Mouse (Mus musculus) myocyte (in vitro differentiated cells): ENCODE measurements at regions not wholly inside any gene's neighbourhood (a gene's known extent, or its start where the extent isn't known, plus 50 kb on each side); places are given as distances from the start of the nearest gene placed in this dataset.

ENCODE experiments used
- H3K27me3 ChIP-seq: one replicate; pipeline ENCODE4 v1.6.1; 2011; ENCODE audit not compliant: control insufficient read depth, insufficient read depth, insufficient read length
- H3K36me3 ChIP-seq: one replicate; pipeline ENCODE4 v1.6.1; 2011; ENCODE audit not compliant: control insufficient read depth, insufficient read depth
- H3K4me2 ChIP-seq: one replicate; pipeline ENCODE4 v1.6.1; 2011; ENCODE audit warnings: low read depth, control low read depth
- H3K4me3 ChIP-seq: one replicate; pipeline ENCODE4 v1.5.1; 2011; ENCODE audit warnings: mild to moderate bottlenecking, control low read depth, moderate library complexity
- H3K79me2 ChIP-seq: one replicate; pipeline ENCODE4 v1.6.1; 2011; ENCODE audit not compliant: control insufficient read depth, insufficient read depth
- H3ac ChIP-seq: one replicate; pipeline ENCODE4 v1.6.1; 2011; ENCODE audit not compliant: control insufficient read depth, insufficient read length
- CEBPB ChIP-seq: IDR thresholded peaks from 2 replicates; pipeline ENCODE4 v1.6.1; 2011; ENCODE audit warnings: mild to moderate bottlenecking, moderate library complexity; ENCODE audit not compliant: poor library complexity, insufficient read depth, severe bottlenecking
- E2F4 ChIP-seq: IDR thresholded peaks from one replicate; pipeline ENCODE4 v1.6.1; 2011; ENCODE audit warnings: mild to moderate bottlenecking, control low read depth, moderate library complexity; ENCODE audit not compliant: insufficient read depth
- MAX ChIP-seq: IDR thresholded peaks from one replicate; pipeline ENCODE4 v1.6.1; 2011; ENCODE audit warnings: low read depth, mild to moderate bottlenecking, control low read depth
- MYOD1 ChIP-seq, 3 experiments: IDR thresholded peaks; one replicate each; pipeline ENCODE4 v1.6.1; 2011; ENCODE audit warnings: control low read depth in 2 of 3, low read depth in 2 of 3, mild to moderate bottlenecking in 2 of 3, moderate library complexity in 1 of 3; ENCODE audit not compliant: insufficient read length in 2 of 3, control insufficient read depth in 1 of 3
- MYOG ChIP-seq, 3 experiments: IDR thresholded peaks; one replicate each; pipeline ENCODE4 v1.6.1; 2011; ENCODE audit warnings: control low read depth in 2 of 3, low read depth in 2 of 3, mild to moderate bottlenecking in 2 of 3; ENCODE audit not compliant: insufficient read length in 2 of 3, control insufficient read depth in 1 of 3, insufficient read depth in 1 of 3
- POLR2A ChIP-seq: IDR thresholded peaks from one replicate; pipeline ENCODE4 v1.6.1; 2011; ENCODE audit warnings: low read depth, mild to moderate bottlenecking, control low read depth, moderate library complexity; ENCODE audit not compliant: insufficient read length
- POLR2AphosphoS2 ChIP-seq: IDR thresholded peaks from one replicate; pipeline ENCODE4 v1.6.1; 2011; ENCODE audit warnings: low read depth, control low read depth; ENCODE audit not compliant: insufficient read length
- REST ChIP-seq: IDR thresholded peaks from one replicate; pipeline ENCODE4 v1.6.1; 2011; ENCODE audit warnings: mild to moderate bottlenecking, control low read depth, moderate library complexity; ENCODE audit not compliant: insufficient read depth, insufficient read length
- SRF ChIP-seq: IDR thresholded peaks from one replicate; pipeline ENCODE4 v1.6.1; 2011; ENCODE audit warnings: low read depth; ENCODE audit not compliant: control insufficient read depth, insufficient read length
- TCF12 ChIP-seq: IDR thresholded peaks from one replicate; pipeline ENCODE4 v1.6.1; 2011; ENCODE audit warnings: mild to moderate bottlenecking, control low read depth; ENCODE audit not compliant: poor library complexity, insufficient read depth, severe bottlenecking
- TCF3 ChIP-seq: IDR thresholded peaks from one replicate; pipeline ENCODE4 v1.6.1; 2011; ENCODE audit warnings: low read depth, control low read depth; ENCODE audit not compliant: insufficient read length
- USF1 ChIP-seq: IDR thresholded peaks from one replicate; pipeline ENCODE4 v1.6.1; 2011; ENCODE audit warnings: low read depth, mild to moderate bottlenecking, control low read depth, moderate library complexity

DNA sequence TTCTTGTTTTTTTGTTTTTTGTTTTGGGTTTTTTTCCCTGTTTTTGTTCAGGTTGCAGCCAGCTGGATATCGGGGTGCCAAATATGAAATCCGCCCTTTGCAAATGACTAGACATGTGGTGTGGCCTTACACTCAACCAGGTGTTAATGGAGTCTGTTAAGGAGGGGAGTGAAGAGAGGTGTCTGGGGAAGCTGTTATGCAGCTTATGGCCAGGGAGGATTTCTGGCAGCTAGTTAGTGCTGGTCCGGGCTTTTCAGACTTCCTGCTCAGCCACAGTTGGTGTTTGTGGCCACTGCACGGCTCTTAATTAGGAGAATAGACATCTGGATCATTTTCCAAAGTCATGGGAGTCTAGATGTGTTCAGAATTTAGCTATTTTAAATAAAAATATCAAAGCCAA lies 72.7 kb upstream of the Tyw5 start:
- H3K27me3 ChIP-seq = no peaks in the 10 kb centered on the region
- H3ac ChIP-seq = no peak overlapping the region
- H3K36me3 ChIP-seq = no peaks in the 10 kb centered on the region
- H3K79me2 ChIP-seq = no peaks in the 10 kb centered on the region
- H3K4me3 ChIP-seq = no peak overlapping the region
- H3K4me2 ChIP-seq = no peak overlapping the region
- no peak for TF ChIP-seq MAX
- TF ChIP-seq POLR2A = no peak
- TF ChIP-seq CEBPB = no peak
- no peak for TF ChIP-seq E2F4
- no peak for TF ChIP-seq MYOD1 (IDR thresholded peaks at IDR 0.05; ENCODE audit: control insufficient read depth in 1 of 3, insufficient read length in 2 of 3, low read depth in 2 of 3)
- no peak for TF ChIP-seq TCF12
- TF ChIP-seq USF1 = no peak
- no peak for TF ChIP-seq SRF
- no peak for TF ChIP-seq POLR2AphosphoS2
- no peak for TF ChIP-seq MYOG (IDR thresholded peaks at IDR 0.05; ENCODE audit: control insufficient read depth in 1 of 3, insufficient read depth in 1 of 3, insufficient read length in 2 of 3, low read depth in 2 of 3)
- TF ChIP-seq REST = no peak
- no peak for TF ChIP-seq TCF3

DNA sequence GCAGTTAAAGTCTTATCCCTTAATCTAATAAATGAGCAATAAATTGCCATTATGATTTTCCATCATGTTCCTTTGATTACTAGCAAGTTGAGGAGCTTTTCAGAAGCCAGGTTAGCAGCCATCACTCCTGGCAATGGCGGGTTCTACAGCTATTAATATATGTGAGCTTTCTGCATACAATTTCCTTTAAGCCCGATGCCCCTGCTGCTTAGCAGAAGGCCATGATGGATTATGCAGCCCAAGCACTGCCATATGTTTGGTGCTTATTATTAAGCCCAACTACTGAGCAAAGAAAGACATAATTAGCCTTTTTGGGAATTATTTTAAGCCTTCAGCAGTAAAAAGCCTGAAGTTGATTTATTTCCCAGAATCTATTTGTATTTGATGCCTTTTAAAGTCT lies 82.3 kb upstream of the Tyw5 start:
- no peak overlapping the region for H3K4me2 ChIP-seq
- no peak overlapping the region for H3ac ChIP-seq
- no peaks in the 10 kb centered on the region for H3K27me3 ChIP-seq
- H3K36me3 ChIP-seq = no peaks in the 10 kb centered on the region
- H3K79me2 ChIP-seq = no peaks in the 10 kb centered on the region
- H3K4me3 ChIP-seq = no peak overlapping the region
- TF ChIP-seq POLR2A (no peak), CEBPB (no peak), E2F4 (no peak), TCF3 (no peak), MYOD1 (IDR thresholded peaks at IDR 0.05; ENCODE audit: control insufficient read depth in 1 of 3, insufficient read length in 2 of 3, low read depth in 2 of 3) (no peak), SRF (no peak), POLR2AphosphoS2 (no peak), MYOG (IDR thresholded peaks at IDR 0.05; ENCODE audit: control insufficient read depth in 1 of 3, insufficient read depth in 1 of 3, insufficient read length in 2 of 3, low read depth in 2 of 3) (no peak), MAX (no peak), TCF12 (no peak), REST (no peak), USF1 (no peak)

DNA sequence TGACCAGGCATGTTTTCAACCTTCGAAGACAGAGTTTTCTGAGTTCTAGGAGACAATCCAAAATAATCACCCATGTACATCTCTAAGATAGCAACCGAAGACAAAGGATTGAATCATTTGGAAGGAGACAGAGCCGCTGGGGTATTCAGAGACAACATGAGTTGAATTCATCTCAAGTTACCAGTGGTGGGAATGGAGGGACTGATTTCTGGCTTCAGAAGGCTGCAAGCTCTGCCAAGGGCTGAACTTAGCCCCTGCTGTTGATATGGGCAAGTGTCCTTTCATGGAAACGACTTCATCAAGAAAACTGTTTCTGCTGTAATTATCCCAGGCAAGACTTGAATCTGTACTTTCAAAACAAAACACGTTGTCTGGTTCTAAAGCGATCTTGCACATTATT lies 82.7 kb upstream of the Tyw5 start:
- no peak for TF ChIP-seq MYOG (IDR thresholded peaks at IDR 0.05; ENCODE audit: control insufficient read depth in 1 of 3, insufficient read depth in 1 of 3, insufficient read length in 2 of 3, low read depth in 2 of 3)
- TF ChIP-seq MAX = no peak
- TF ChIP-seq CEBPB = no peak
- TF ChIP-seq USF1 = no peak
- TF ChIP-seq REST = no peak
- no peak for TF ChIP-seq TCF12
- no peak for TF ChIP-seq MYOD1 (IDR thresholded peaks at IDR 0.05; ENCODE audit: control insufficient read depth in 1 of 3, insufficient read length in 2 of 3, low read depth in 2 of 3)
- no peak for TF ChIP-seq TCF3
- TF ChIP-seq SRF = no peak
- no peak for TF ChIP-seq E2F4
- no peak for TF ChIP-seq POLR2AphosphoS2
- TF ChIP-seq POLR2A = no peak
- Histone ChIP-seq H3ac (no peak overlapping the region), H3K27me3 (no peaks in the 10 kb centered on the region), H3K36me3 (no peaks in the 10 kb centered on the region), H3K4me3 (no peak overlapping the region), H3K4me2 (no peak overlapping the region), H3K79me2 (no peaks in the 10 kb centered on the region)

DNA sequence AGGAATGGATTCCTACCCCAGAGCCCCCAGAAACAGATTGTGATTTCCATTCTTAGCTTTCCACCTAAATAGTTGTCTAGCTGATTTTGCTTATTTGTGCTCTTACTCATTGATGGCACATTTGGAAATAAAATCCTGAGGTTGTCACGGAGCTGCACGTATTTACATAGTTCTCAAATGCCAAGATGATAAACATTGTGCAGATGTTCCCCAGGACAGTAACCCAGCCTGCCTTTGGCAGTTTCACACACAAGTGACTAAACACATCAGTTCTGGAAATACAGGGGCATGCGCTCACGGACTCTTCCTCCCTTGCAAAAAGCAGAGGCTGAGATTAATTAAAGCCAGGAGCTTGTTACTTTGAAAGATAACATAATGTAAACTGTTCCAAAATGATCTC lies 83.1 kb upstream of the Tyw5 start:
- Histone ChIP-seq H3K4me3 (no peak overlapping the region), H3K27me3 (no peaks in the 10 kb centered on the region), H3K4me2 (no peak overlapping the region), H3K36me3 (no peaks in the 10 kb centered on the region), H3ac (no peak overlapping the region), H3K79me2 (no peaks in the 10 kb centered on the region)
- TF ChIP-seq E2F4 (no peak), USF1 (no peak), TCF3 (no peak), POLR2AphosphoS2 (no peak), CEBPB (no peak), MAX (no peak), TCF12 (no peak)

GRCm38 (mm10) chr1:57492696-57493095 lies 85.8 kb upstream of the Tyw5 start:
- H3K27me3 ChIP-seq = no peaks in the 10 kb centered on the region

More at GRCm38 (mm10) chr1:57492696-57493095, 85.8 kb upstream of the Tyw5 start:
- Histone ChIP-seq H3K4me2 (no peak overlapping the region), H3K4me3 (no peak overlapping the region), H3ac (no peak overlapping the region), H3K79me2 (no peaks in the 10 kb centered on the region), H3K36me3 (no peaks in the 10 kb centered on the region)
- TF ChIP-seq MYOD1 (IDR thresholded peaks at IDR 0.05; ENCODE audit: control insufficient read depth in 1 of 3, insufficient read length in 2 of 3, low read depth in 2 of 3) (no peak), TCF12 (no peak), POLR2A (no peak), USF1 (no peak), E2F4 (no peak), MAX (no peak)
